Mouse (Mus musculus) frontal cortex, adult 2 months (tissue): ENCODE data around the gene Psg19. TPM values are rescaled to one million over a fixed set of nuclear protein-coding genes. Genes with fewer than 3 reads are reported as not detected.
"Not testable (repeated sequence)": the region's sequence is repeated elsewhere in the genome, so short reads cannot be mapped to it uniquely, and the experiment has no call there.

ENCODE experiments used
- DNase-seq, 2 experiments: peaks; one replicate each; pipeline ENCODE4 v3.0.0; 2022; ENCODE audit warnings: low spot score in 1 of 2; ENCODE audit errors: extremely low spot score in 1 of 2
- polyA plus RNA-seq: library from polyadenylated mRNA; depleted of rRNA; stranded (reverse); fragments of >200 nt; gene quantifications from 2 replicates; pipeline ENCODE4 v1.2.3, GENCODE M21; 2012; rRNA removed

The Psg19 gene
- polyA plus RNA-seq, 1 experiment: 0.20 TPM

GRCm38 (mm10) chr7:18747420-18747819 lies 50.9 kb downstream of the Psg19 start:
- not testable (repeated sequence) for DNase-seq

GRCm38 (mm10) chr7:18746189-18746860 lies 52.0 kb downstream of the Psg19 start:
- DNase-seq: no peak

Other genes with a start within 250 kb of the Psg19 start
- 0.68 and 2.5 TPM in 2 replicates for gene Psg27, start 231.2 kb downstream of the Psg19 start, polyA plus RNA-seq
- gene Psg23, start 182.0 kb downstream of the Psg19 start, polyA plus RNA-seq: 0.12 and 0.71 TPM in 2 replicates
- 1.4 and 2.6 TPM in 2 replicates for gene Psg21, start 141.8 kb downstream of the Psg19 start, polyA plus RNA-seq
- not detected in 2 replicates for gene Psg20, start 112.3 kb downstream of the Psg19 start, polyA plus RNA-seq
- gene Psg22, start 80.4 kb downstream of the Psg19 start, polyA plus RNA-seq: 0.16 and 0.36 TPM in 2 replicates
- gene Psg17, start 23.1 kb upstream of the Psg19 start, polyA plus RNA-seq: 0.18 and 0.38 TPM in 2 replicates
- 2.3 and 3.4 TPM in 2 replicates for gene Mill2, start 41.4 kb upstream of the Psg19 start, polyA plus RNA-seq
- 17.5 and 20.5 TPM in 2 replicates for gene Pglyrp1, start 72.8 kb upstream of the Psg19 start, polyA plus RNA-seq
- 11.7 and 15.4 TPM in 2 replicates for gene Ccdc61, start 111.9 kb upstream of the Psg19 start, polyA plus RNA-seq
- 25.0 and 27.0 TPM in 2 replicates for gene Nova2, start 127.4 kb upstream of the Psg19 start, polyA plus RNA-seq
- gene Nanos2, start 188.9 kb upstream of the Psg19 start, polyA plus RNA-seq: 2.9 and 4.1 TPM in 2 replicates
- gene Mypop, start 192.7 kb upstream of the Psg19 start, polyA plus RNA-seq: 39.9 and 46.2 TPM in 2 replicates
- 29.0 and 30.5 TPM in 2 replicates for gene Irf2bp1, start 205.5 kb upstream of the Psg19 start, polyA plus RNA-seq
- gene Foxa3, start 225.0 kb upstream of the Psg19 start, polyA plus RNA-seq: not detected in 2 replicates
- gene Sympk, start 225.9 kb upstream of the Psg19 start, polyA plus RNA-seq: 118 and 120 TPM in 2 replicates